Mouse (Mus musculus) frontal cortex, postnatal 14 days (tissue): ENCODE results near the gene Mrpl32.
A peak's percentile ranks its signal among the peaks of the same experiment; 100 is the strongest.

Source experiments
- DNase-seq, 2 experiments: peaks; one replicate each; pipeline ENCODE4 v3.0.0; 2022; ENCODE audit warnings: low spot score in 2 of 2

Gene Mrpl32

GRCm38 (mm10) chr13:14612926-14613529 lies at the start of gene Mrpl32, which contains the start of gene Psma2:
Mrpl32 (minus strand) TSS chr13:14613165.
Psma2 (plus strand) TSS chr13:14613240.
- peak; percentile 97 to 98 for DNase-seq

GRCm38 (mm10) chr13:14649301-14649700 lies 36.3 kb upstream of the Mrpl32 start:
- no peak for DNase-seq

DNA sequence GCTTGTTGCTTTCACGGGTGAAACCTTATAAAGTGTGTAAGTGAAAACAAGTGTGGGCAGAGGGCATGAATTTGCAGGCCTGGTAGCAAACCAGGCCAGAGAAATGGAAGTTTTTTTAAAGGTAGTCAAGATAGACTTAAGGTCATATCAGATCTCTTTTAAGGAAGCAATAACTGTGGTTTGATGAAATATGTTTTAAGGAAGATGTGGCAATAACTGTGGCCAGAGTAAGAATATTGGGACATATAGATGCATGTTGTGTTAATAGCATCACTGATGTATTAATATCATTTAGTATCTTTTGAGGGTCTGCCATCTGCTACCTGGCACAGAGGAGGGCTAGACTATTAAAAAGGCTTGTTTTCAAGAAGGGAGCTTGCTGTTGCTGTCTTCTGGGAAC lies 27.0 kb upstream of the Mrpl32 start:
- DNase-seq = no peak

GRCm38 (mm10) chr13:14629726-14630641 lies 17.0 kb upstream of the Mrpl32 start, which contains the start of gene AW209491:
AW209491 (plus strand) TSS chr13:14630154.
- DNase-seq = peak; percentile 91

GRCm38 (mm10) chr13:14618724-14619123 lies 5.8 kb upstream of the Mrpl32 start:
- peak in 1 of 2 experiments; percentile 48 for DNase-seq

DNA sequence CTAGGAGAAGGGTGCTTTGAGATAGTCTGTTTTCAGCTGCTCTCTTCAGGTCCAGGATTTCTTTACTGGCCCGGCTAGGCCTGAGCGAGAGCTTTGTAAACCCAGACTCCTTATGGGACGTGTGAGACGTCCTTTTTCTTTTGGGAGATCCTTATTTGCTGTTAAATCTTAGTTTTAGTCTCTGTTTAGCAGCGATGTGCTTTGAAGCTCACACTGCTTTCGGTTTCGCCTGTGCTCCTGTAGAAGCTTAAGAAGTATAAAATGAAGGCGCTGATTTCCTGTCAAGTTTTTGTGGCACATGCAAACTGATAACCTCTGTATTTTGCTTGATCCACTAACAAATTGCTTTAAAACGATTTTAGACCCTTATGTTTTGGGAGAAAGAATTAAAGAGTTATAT lies 588 bp upstream of the Mrpl32 start:
- no peak for DNase-seq

DNA sequence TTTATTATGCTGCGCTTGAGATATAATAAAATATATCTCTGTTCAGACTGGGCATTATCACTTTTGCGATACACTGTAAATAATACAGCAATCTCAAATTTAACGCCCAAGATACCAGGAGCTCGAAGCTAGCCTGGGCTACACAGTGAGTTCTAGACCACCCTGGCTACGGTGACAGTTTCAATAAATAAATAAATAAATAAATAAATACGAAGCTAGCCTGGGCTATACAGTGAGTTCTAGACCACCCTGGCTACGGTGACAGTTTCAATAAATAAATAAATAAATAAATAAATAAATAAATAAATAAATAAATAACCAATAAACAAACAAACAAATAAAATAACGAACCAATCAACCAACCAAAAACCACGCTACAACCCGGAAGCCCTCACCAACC lies 502 bp downstream of the Mrpl32 start:
- no peak for DNase-seq

GRCm38 (mm10) chr13:14607616-14608015 lies 5.3 kb downstream of the Mrpl32 start:
- DNase-seq = no peak

GRCm38 (mm10) chr13:14602744-14603143 lies 10.2 kb downstream of the Mrpl32 start:
- no peak for DNase-seq

DNA sequence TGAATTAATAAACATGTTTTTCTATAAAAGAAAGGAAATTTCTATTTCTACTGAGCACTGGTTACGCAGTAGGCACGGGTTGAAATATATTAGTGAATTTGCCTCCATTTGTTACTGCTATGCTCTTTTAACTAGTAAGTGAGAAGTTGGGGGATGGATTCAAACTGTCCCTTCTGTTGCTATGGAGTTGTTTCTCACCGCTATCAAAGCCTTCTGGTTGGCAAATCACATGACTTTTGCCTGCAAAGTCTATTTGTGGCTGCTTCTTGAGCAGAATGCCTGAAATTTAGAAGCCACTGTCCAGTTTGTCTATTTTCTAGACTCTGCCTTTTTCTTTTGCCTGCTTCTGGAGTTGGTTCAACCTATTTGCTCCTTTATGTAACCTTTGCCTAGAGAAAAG lies 32.6 kb downstream of the Mrpl32 start:
- no peak for DNase-seq

GRCm38 (mm10) chr13:14574128-14574527 lies 38.8 kb downstream of the Mrpl32 start:
- no peak for DNase-seq

DNA sequence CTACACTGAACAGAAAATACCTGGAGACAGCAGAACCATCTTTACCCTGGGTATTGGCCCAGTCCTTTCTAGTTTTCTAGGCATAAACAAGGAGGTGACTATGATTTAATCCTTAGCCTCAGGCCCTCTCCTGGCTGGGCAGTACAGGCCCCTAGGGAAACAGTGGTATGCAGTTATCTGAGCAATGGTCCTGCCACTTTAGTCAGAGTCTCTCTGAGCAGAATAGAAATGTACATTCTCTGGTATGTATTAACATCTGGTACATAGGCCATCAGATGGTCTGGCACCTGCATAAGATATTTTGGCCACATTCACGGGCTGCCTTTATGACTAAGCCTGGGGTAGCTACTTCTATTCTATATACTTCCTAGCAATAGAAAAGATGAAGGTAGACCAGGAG lies 51.6 kb downstream of the Mrpl32 start:
- DNase-seq = no peak
